Mouse (Mus musculus) forebrain, postnatal 0 days (tissue): ENCODE measurements around the gene Src. TPM values are rescaled to one million over a fixed set of nuclear protein-coding genes. Genes with fewer than 3 reads are reported as not detected.

Experiments used
- ATAC-seq: fragments of 200-750 bp; cut with Nextera tagmentation; 2 replicates; pipeline ENCODE4 v1.8.0; 2017; ENCODE audit warnings: mild to moderate bottlenecking, moderate library complexity
- DNase-seq: peaks from one replicate; pipeline ENCODE4 v3.0.0-alpha.2; 2015
- H3K27ac ChIP-seq: fragments of 300-500 bp; sonication (generic); 2 replicates; pipeline ENCODE4 v1.5.1; 2014; ENCODE audit warnings: low read depth, mild to moderate bottlenecking, antibody characterized with exemption, low read length, moderate library complexity, mixed read lengths
- H3K27me3 ChIP-seq: fragments of 300-500 bp; sonication (generic); 2 replicates; pipeline ENCODE4 v1.6.1; 2014; ENCODE audit warnings: mild to moderate bottlenecking, low read length, mixed read lengths; ENCODE audit not compliant: insufficient read depth
- H3K36me3 ChIP-seq: fragments of 300-500 bp; sonication (generic); 2 replicates; pipeline ENCODE4 v1.6.1; 2014; ENCODE audit warnings: mild to moderate bottlenecking, moderate library complexity; ENCODE audit not compliant: insufficient read depth
- H3K4me1 ChIP-seq: fragments of 300-500 bp; sonication (generic); 2 replicates; pipeline ENCODE4 v1.6.1; 2014; ENCODE audit warnings: antibody characterized with exemption; ENCODE audit not compliant: insufficient read depth
- H3K4me2 ChIP-seq: fragments of 300-500 bp; sonication (generic); 2 replicates; pipeline ENCODE4 v1.6.1; 2014; ENCODE audit warnings: low read depth, mild to moderate bottlenecking, moderate library complexity
- H3K4me3 ChIP-seq: fragments of 300-500 bp; sonication (generic); 2 replicates; pipeline ENCODE4 v1.5.1; 2014; ENCODE audit warnings: low read depth, low read length, mixed read lengths
- H3K9ac ChIP-seq: fragments of 300-500 bp; sonication (generic); 2 replicates; pipeline ENCODE4 v1.6.1; 2014; ENCODE audit warnings: mild to moderate bottlenecking
- H3K9me3 ChIP-seq: fragments of 300-500 bp; sonication (generic); 2 replicates; pipeline ENCODE4 v1.6.1; 2016; ENCODE audit warnings: low read length
- CTCF ChIP-seq: sonication (generic); IDR thresholded peaks from 2 replicates; pipeline ENCODE4 v1.5.1; 2016; ENCODE audit warnings: antibody characterized with exemption, control low read depth, low read depth
- WGBS: fragments of 180-500 bp; shearing (Covaris S2); extraction: QIAGEN DNeasy Blood & Tissue Kit; methylation state at CpG from one replicate; pipeline ENCODE4 v1.1.7; 2014; 5-methylcytosine and 5-hydroxymethylcytosine counted together
- polyA plus RNA-seq: library from polyadenylated mRNA; unstranded; fragments of >200 nt; fragmentation: Nextera tagmentation; extraction: Ambion mirVana; gene quantifications from 2 replicates; pipeline ENCODE4 v1.2.1, GENCODE M21; 2015
- total RNA-seq: library from RNA; depleted of rRNA; stranded (reverse); fragments of >200 nt; gene quantifications from 2 replicates; pipeline ENCODE4 v1.2.3, GENCODE M21; 2014

Src gene
- total and polyA plus RNA-seq, 2 experiments from 2014 or later, result 29.1 to 124 TPM

DNA sequence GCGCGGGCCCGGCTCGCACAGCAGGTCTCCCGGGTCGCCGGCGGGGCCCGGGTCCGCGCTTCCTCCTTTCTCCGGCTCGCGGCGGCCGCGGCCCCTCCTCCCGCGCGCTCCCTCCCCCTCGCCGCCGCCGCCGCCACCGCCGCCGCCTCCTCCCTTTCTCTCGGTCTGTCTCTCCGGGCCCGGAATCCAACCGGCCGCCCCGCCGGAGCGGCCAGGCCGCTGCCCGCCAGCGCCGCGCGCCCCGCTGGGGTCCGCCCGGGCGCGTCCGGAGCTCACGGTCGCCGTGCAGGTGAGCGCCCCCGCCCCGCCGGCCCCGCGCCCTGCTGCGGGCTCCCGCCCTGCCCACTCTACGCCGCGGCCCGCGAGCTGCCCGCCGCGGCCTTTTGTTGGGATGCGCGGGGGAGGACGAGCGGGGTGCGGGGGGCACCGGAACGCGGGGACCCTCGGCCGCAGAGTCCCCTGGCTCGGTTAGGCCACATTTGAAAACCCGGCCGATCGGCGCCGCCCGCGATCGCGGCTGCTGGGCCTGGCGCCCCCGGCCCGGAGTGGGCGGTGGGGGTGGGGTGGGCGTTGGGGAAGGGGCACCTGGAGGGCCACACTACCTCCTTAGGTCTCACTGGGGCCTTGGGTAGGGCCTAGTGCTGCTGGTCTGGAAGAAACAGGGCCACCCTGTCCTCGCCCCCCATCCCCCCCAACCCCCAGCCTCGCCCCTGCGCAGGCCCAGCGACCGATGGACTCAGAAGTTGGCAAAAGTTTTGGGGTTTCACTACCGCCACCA lies 6.1 kb downstream of the Src start:
- Histone ChIP-seq H3K4me2 (peak overlapping the region; percentile 90), H3K4me3 (peak overlapping the region; percentile 94), H3K27me3 (no peaks in the 10 kb centered on the region), H3K4me1 (peaks cover 17% of the 10 kb centered on the region), H3K9ac (peak overlapping the region; percentile 98), H3K9me3 (no peaks in the 10 kb centered on the region), H3K27ac (peak overlapping the region; percentile 94), H3K36me3 (peaks cover 7% of the 10 kb centered on the region; the same call in 1 of the 2 replicates)
- ATAC-seq (peak; percentile 52), DNase-seq (no peak)
- no peak for TF ChIP-seq CTCF
- 1% methylated on average over 68 of the region's 98 CpGs for WGBS

DNA sequence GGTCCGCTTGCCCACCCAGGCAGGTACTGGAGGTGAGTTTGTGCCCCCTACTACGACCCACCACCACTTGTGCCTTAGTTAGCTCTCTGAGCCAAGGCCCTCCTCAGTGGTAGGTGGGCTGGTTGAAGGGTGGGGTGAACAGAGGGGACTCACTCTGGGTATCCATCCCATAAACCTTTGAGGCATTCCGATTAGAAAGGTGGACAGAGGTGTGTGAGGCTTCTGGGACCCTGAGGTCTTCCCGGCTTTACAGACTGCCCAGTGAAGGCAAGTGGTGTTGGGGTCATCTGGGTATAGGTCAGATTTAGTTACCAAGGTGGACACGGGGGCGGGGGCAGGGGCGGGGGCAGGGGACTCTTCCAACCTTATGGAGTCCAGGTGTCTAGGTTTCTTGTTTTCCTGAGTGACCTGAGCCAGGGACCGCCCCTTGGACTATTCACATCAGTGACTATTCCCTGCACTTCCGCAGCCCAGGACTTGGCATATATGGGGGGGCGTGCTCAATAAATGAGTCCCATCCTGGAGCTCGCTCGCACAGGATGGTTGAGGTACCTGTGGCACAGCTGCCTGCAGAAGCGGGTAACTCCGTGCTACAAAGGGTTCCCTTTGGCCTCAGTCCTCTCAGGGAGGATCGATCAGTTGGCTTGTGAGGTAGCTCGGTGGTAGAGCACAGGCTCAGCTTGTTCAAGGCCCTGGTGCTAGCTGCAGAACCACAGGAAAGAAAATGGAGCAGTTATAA lies 6.8 kb downstream of the Src start:
- H3K9ac ChIP-seq, result peak overlapping the region; percentile 98
- no peaks in the 10 kb centered on the region for H3K9me3 ChIP-seq
- no peaks in the 10 kb centered on the region for H3K27me3 ChIP-seq
- peak; percentile 9; the same call in 1 of the 2 replicates for ATAC-seq
- TF ChIP-seq CTCF, result no peak
- H3K4me2 ChIP-seq, result peak overlapping the region; percentile 90
- peaks cover 17% of the 10 kb centered on the region for H3K4me1 ChIP-seq
- 62% methylated on average over 16 of the region's 16 CpGs for WGBS
- no peak for DNase-seq
- peak overlapping the region; percentile 94; the same call in 1 of the 2 replicates for H3K27ac ChIP-seq
- H3K4me3 ChIP-seq, result peak overlapping the region; percentile 94
- H3K36me3 ChIP-seq, result peaks cover 9% of the 10 kb centered on the region; the same call in 1 of the 2 replicates

DNA sequence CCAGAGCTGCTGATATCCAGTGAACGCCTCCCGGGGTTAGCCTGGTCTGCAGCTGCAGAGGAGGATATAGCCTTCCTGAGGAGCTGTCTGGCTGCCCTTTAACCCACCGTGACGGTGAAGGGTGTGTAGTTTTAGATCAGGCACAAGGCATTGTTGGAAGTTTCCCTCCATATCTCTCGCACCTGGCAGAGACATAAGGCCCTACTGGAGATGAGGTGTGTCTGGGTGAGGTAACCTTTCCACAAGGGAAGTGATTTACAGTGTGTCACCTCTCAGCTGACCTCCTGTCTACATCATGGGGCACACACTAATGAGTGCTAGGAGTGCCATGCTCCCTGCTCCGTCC lies 7.4 kb downstream of the Src start:
- Histone ChIP-seq H3K27me3 (no peaks in the 10 kb centered on the region), H3K4me2 (peak overlapping the region; percentile 90), H3K36me3 (peaks cover 9% of the 10 kb centered on the region; the same call in 1 of the 2 replicates), H3K4me1 (peaks cover 17% of the 10 kb centered on the region), H3K9ac (no peak overlapping the region), H3K27ac (0 out of 2 replicates have a peak overlapping the region, but pooled peaks have one; percentile 94), H3K4me3 (no peak overlapping the region), H3K9me3 (no peaks in the 10 kb centered on the region)
- TF ChIP-seq CTCF, result no peak
- no peak for ATAC-seq
- DNase-seq, result no peak
- 77% methylated on average over 6 of the region's 6 CpGs for WGBS

DNA sequence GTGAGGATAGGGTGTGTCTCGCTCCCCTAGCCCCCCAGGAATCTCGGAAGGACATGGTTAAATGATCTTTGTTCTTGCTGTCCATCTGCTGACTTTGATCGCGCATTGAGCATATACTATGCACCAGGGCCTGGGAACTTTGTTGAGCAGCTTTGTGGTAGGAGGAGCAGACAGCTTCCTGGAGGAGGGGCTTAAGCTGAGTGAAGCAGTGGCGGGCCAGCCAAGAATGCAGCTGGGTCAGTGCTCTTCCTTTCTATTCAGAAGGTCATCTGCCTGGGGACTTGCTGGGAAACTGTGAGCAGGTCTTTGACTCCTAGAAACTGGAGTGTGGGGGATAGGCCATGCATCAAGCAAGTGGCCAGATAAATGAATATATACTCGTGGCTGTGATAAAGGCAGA lies 7.9 kb downstream of the Src start:
- 74% methylated on average over 6 of the region's 6 CpGs for WGBS
- Histone ChIP-seq H3K4me3 (no peak overlapping the region), H3K27me3 (no peaks in the 10 kb centered on the region), H3K36me3 (peaks cover 9% of the 10 kb centered on the region; the same call in 1 of the 2 replicates), H3K9ac (no peak overlapping the region), H3K4me2 (peak overlapping the region; percentile 90; the same call in 1 of the 2 replicates), H3K9me3 (no peaks in the 10 kb centered on the region), H3K4me1 (peaks cover 17% of the 10 kb centered on the region), H3K27ac (no peak overlapping the region)
- ATAC-seq, result no peak
- DNase-seq, result no peak
- no peak for TF ChIP-seq CTCF

DNA sequence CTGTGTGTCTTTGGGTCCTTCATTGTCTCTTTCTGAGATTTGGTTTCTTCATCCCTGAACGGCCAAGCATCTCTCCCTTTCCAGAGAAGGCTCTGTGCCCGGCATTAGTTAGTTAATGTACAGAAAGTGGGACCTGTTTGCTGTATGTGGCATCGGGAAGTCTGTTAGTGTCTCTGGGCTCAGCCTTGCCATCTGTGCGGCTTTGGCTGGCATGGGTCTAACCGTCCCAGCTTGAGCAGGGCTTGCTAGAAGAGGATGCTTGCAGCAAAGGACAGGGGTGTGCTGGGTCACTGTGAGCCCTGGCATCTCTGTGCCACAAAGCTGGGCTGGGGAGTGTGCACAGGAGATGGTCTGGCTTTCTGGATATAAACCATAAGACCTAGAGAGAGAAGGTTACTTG lies 8.9 kb downstream of the Src start:
- no peaks in the 10 kb centered on the region for H3K27me3 ChIP-seq
- 64% methylated on average over 5 of the region's 5 CpGs for WGBS
- no peak overlapping the region for H3K27ac ChIP-seq
- peaks cover 15% of the 10 kb centered on the region; the same call in 1 of the 2 replicates for H3K36me3 ChIP-seq
- H3K4me1 ChIP-seq, result peaks cover 21% of the 10 kb centered on the region
- H3K4me3 ChIP-seq, result no peak overlapping the region
- H3K9ac ChIP-seq, result no peak overlapping the region
- DNase-seq (no peak), ATAC-seq (no peak)
- H3K4me2 ChIP-seq, result no peak overlapping the region
- TF ChIP-seq CTCF, result no peak
- H3K9me3 ChIP-seq, result no peaks in the 10 kb centered on the region

DNA sequence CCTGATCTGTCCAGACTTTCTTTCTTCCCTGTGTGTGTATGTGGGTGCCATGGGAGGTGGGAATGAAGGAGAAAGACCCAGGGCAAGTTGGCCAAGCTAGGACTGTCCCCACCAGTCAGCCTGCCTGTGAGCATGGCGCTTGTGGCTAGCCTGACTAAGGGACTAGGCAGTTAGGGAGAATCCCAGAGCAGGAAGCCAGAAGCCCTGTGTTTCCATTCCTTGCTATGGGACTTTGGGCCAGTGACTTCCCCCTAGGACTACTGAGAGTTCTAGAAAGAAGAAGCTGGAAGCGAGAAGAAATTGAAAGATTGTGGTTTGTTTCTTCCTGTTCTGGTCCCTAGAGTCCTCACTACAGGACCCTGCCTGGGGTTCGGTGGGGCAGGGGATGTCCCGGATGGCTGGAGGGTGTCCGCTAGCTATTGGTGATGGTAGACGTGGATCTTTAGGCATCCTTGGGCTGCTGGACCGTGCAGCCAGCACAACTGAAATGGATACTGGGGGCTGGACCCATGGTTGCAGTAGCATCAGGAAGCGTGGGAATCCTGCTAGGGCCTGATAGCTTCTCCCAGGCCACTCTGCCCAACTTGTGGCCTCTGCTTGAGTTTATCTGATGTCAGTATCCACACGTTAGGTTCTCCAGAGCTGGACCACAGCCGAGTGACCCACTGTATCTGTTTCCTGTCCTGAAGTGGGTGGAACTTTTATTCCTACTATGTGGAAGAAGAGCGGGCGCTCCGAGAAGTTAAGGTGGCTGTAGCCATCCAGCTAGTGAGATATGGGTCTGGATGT lies 10.3 kb downstream of the Src start:
- TF ChIP-seq CTCF, result no peak
- Histone ChIP-seq H3K4me2 (no peak overlapping the region), H3K36me3 (peaks cover 15% of the 10 kb centered on the region; the same call in 1 of the 2 replicates), H3K27me3 (no peaks in the 10 kb centered on the region), H3K27ac (no peak overlapping the region), H3K4me3 (no peak overlapping the region), H3K9ac (no peak overlapping the region), H3K4me1 (peaks cover 13% of the 10 kb centered on the region; the same call in 1 of the 2 replicates), H3K9me3 (no peaks in the 10 kb centered on the region)
- DNase-seq (no peak), ATAC-seq (no peak)
- WGBS, result 88% methylated on average over 13 of the region's 13 CpGs
